Mouse (Mus musculus) heart, adult 18-20 months (tissue): Measurements from ENCODE around the gene Cdk11b. TPM values are rescaled to one million over a fixed set of nuclear protein-coding genes. Genes with fewer than 3 reads are reported as not detected.

ENCODE experiments used
- DNase-seq, 2 experiments: peaks; one replicate each; pipeline ENCODE4 v3.0.0; 2021 to 2022; ENCODE audit warnings: mixed read lengths in 1 of 2
- long read RNA-seq, 2 experiments: library from polyadenylated mRNA; stranded (forward); transcript quantifications; one replicate each; pipeline ENCODE4 v2.0.0; 2021
- total RNA-seq, 2 experiments: library from RNA; stranded (reverse); gene quantifications; 2 replicates each; pipeline ENCODE4 v1.2.3; 2021

Gene Cdk11b
- total RNA-seq, result 10 to 100 TPM; 26.4 to 26.7 TPM
- long read RNA-seq, experiment 1, transcript Cdk11b-201 (20 exons, 2,595 nt), result major isoform, 8 of 27 reads
- long read RNA-seq, experiment 1, partial matches to known transcripts, result 10 of 27 reads
- long read RNA-seq, experiment 1, other reads (novel, unspliced or antisense), result 7 of 27 reads
- long read RNA-seq, experiment 2, transcript Cdk11b-201 (20 exons, 2,595 nt), result major isoform, 7 of 18 reads
- long read RNA-seq, experiment 2, partial matches to known transcripts, result 5 of 18 reads
- long read RNA-seq, experiment 2, other reads (novel, unspliced or antisense), result 6 of 18 reads

GRCm38 (mm10) chr4:155624338-155625291, at the start of gene Cdk11b:
Gene Cdk11b, plus strand, starts transcription at chr4:155624854.
- DNase-seq, result peak; percentile 95 to 98

GRCm38 (mm10) chr4:155574931-155575330, 49.7 kb upstream of the Cdk11b start:
- DNase-seq, result no peak

GRCm38 (mm10) chr4:155575521-155575920, 49.1 kb upstream of the Cdk11b start:
- no peak for DNase-seq

- DNase-seq, result peak in 1 of 2 experiments; percentile 40
These were observed 47.5 kb upstream of the Cdk11b start for GRCm38 (mm10) chr4:155577132-155577531.

- DNase-seq, result no peak
These were observed 46.9 kb upstream of the Cdk11b start for GRCm38 (mm10) chr4:155577741-155578140.

- DNase-seq, result peak; percentile 78 to 79
These were observed 46.1 kb upstream of the Cdk11b start for GRCm38 (mm10) chr4:155578336-155579125.

- DNase-seq, result peak in 1 of 2 experiments; percentile 82
These were observed 44.2 kb upstream of the Cdk11b start for GRCm38 (mm10) chr4:155580420-155580819.

GRCm38 (mm10) chr4:155582279-155582905, 42.3 kb upstream of the Cdk11b start:
- no peak for DNase-seq

GRCm38 (mm10) chr4:155589356-155589755, 35.3 kb upstream of the Cdk11b start:
- DNase-seq, result no peak

GRCm38 (mm10) chr4:155591012-155591719, 33.5 kb upstream of the Cdk11b start:
- no peak for DNase-seq

GRCm38 (mm10) chr4:155593780-155594179, 30.9 kb upstream of the Cdk11b start:
- no peak for DNase-seq

- DNase-seq, result no peak
These were observed 28.9 kb upstream of the Cdk11b start for GRCm38 (mm10) chr4:155595777-155596176.

- no peak for DNase-seq
These were observed 28.0 kb upstream of the Cdk11b start for GRCm38 (mm10) chr4:155596606-155597005.

GRCm38 (mm10) chr4:155598536-155598935, 26.1 kb upstream of the Cdk11b start:
- DNase-seq, result no peak

- DNase-seq, result no peak
These were observed 24.5 kb upstream of the Cdk11b start for GRCm38 (mm10) chr4:155599901-155600825.

- DNase-seq, result peak; percentile 92 to 96
These were observed 23.3 kb upstream of the Cdk11b start, which contains the start of gene Slc35e2 for GRCm38 (mm10) chr4:155601091-155601996. Gene Slc35e2, plus strand, starts transcription at chr4:155601416.

GRCm38 (mm10) chr4:155601997-155602456, 22.6 kb upstream of the Cdk11b start:
- DNase-seq, result no peak

- no peak for DNase-seq
These were observed 21.9 kb upstream of the Cdk11b start for GRCm38 (mm10) chr4:155602753-155603152.

- DNase-seq, result no peak
These were observed 20.9 kb upstream of the Cdk11b start for GRCm38 (mm10) chr4:155603801-155604200.
